Mouse (Mus musculus) kidney, postnatal 25 days (tissue): ENCODE results near the gene Vat1l.

Experiments used
- DNase-seq, 2 experiments: peaks; one replicate each; pipeline ENCODE4 v3.0.0; 2021; ENCODE audit warnings: mixed read lengths in 2 of 2

Vat1l gene

GRCm38 (mm10) chr8:114411421-114411820 is 206.0 kb downstream of the Vat1l start:
- no peak for DNase-seq

GRCm38 (mm10) chr8:114417786-114418185 is 212.4 kb downstream of the Vat1l start, which contains the start of gene Clec3a:
Gene Clec3a (plus strand): TSS chr8:114418086.
- no peak for DNase-seq

- DNase-seq: no peak
These were observed 213.1 kb downstream of the Vat1l start for GRCm38 (mm10) chr8:114418486-114418885.

DNA sequence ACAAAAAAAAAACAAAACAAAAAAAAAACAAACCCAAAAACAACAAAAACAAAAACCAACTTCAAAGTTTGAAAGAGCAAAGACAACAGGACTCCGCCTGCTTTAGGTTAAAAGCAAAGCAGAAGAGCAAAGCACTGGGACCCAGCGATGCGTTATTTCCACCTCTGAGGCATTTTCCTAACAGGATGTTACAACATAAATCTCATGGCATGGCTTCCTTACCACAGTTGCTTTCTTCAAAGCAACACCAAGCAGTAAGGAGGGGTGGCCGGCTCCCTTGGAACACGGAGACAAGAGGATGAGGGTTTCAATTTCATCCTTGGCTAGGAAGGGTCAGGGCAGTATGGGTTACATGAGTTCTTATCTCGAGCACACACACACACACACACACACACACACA is 213.5 kb downstream of the Vat1l start:
- no peak for DNase-seq

- DNase-seq: no peak
These were observed 216.1 kb downstream of the Vat1l start for GRCm38 (mm10) chr8:114421544-114421943.
